Mouse (Mus musculus): Measurements from ENCODE around the gene Smco4.

- no peak for TF ChIP-seq POLR2A (IDR thresholded peaks at IDR 0.05; ENCODE audit: borderline replicate concordance, extremely low read depth, low read depth, low read length)
- TF ChIP-seq CTCF (IDR thresholded peaks at IDR 0.05; ENCODE audit: insufficient read depth, low read length), result no peak
These were observed 35.1 kb downstream of the Smco4 start for GRCm38 (mm10) chr9:15528368-15528767.

All from lung, adult 2 months (tissue).